Mouse (Mus musculus) lung, postnatal 36 days (tissue): ENCODE measurements at regions not wholly inside any gene's neighbourhood (a gene's known extent, or its start where the extent isn't known, plus 50 kb on each side); places are given as distances from the start of the nearest gene placed in this dataset.
A peak's percentile ranks its signal among the peaks of the same experiment; 100 is the strongest.

Experiments
- DNase-seq: peaks from one replicate; pipeline ENCODE4 v3.0.0; 2022; ENCODE audit warnings: mixed read lengths

GRCm38 (mm10) chr3:52498506-52499228, 230.5 kb downstream of the Foxo1 start:
- no peak for DNase-seq

DNA sequence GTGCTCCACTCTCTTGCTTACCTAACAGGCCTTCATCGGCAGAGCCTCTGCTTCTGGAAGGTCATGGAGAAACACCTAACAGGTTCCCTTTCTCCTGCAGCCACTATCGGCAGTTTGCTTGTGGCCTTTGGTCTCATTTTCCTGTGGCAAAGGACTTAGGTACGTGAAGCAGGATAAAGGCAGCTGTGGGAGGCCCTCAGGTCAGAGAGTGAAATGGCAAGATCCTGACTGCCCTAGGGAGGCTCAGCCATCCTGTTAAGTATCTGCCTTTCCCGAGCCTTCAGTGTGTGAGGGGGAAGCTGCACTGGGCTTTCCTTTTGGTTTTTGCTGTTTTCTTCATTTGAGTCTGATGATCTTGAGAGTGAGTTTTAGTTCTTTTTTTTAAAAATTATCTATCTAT, 228.8 kb downstream of the Foxo1 start:
- no peak for DNase-seq

GRCm38 (mm10) chr3:52495401-52495800, 227.3 kb downstream of the Foxo1 start:
- no peak for DNase-seq

GRCm38 (mm10) chr3:52494924-52495323, 226.8 kb downstream of the Foxo1 start:
- no peak for DNase-seq

DNA sequence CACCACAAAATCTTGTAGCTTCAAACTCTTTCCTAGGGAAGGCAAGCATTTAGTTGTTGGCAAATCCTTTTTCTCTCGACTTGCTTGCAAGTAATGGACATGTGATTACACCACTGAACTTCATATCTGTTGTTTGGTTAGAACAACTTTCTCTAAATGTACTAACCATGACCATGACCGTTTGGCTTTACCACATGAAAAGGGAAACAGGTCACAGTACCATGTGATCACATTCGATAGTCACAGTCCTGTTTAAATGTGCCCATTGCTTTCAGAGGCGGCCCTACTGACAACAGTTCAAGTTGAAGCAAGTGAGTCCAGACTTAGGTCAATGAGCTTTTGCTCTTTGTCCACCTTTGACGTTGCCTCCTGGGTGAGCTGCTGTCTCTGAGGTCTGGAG, 211.1 kb downstream of the Foxo1 start:
- no peak for DNase-seq

DNA sequence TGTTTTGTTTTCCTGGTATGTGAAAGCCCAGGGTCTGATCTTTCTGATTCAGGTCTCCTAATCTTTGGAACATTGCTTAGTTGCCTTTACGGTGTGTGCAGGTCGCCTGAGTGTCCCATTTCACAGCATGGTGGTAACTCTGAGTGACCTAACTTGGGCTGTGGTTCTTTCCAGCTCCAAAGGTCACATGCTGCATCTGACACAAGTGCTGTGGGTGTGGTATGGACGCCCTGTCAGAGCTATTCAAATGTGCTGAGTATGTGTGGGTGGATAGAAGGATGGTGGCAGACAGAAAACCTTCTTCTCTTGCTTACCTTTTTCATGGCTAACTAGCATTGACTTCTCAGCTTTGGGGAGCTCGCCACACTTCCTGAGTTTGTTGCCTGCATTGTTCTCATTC, 201.8 kb downstream of the Foxo1 start:
- DNase-seq, result no peak

- no peak for DNase-seq
Observed at GRCm38 (mm10) chr3:52469397-52469796, 201.3 kb downstream of the Foxo1 start.

GRCm38 (mm10) chr3:52468326-52468725, 200.2 kb downstream of the Foxo1 start:
- DNase-seq, result no peak

- no peak for DNase-seq
Observed at GRCm38 (mm10) chr3:52467876-52468275, 199.7 kb downstream of the Foxo1 start.

DNA sequence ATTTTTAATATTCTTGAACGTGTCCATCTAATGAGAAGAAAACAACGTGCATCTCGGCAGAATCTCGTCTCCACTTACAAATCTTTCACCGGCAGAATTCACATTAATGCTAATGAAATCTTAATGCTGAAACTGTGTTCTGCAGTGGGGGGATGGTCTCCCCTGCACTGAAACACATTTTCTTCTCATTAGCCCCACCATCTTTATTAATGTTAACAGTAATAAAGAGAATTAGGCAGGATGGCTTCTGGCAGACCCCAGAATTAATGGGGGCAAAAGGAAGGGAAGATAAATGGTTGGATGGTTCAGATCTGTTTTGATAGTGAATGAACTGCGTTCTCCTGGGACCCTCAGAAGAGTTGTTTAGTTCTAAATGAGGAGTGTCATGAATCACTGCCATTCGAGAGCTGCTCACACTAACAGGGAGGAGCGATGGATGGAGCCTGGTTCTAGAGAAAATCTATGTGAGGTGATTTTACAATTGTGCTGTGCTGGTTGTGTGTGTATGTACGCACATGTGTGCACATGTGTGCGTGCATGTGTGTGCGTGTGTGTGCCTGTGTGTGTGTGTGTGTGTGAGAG, 198.9 kb downstream of the Foxo1 start:
- DNase-seq, result no peak

- DNase-seq, result no peak
Observed at GRCm38 (mm10) chr3:52466571-52466970, 198.4 kb downstream of the Foxo1 start.

GRCm38 (mm10) chr3:52463911-52464310, 195.8 kb downstream of the Foxo1 start:
- no peak for DNase-seq

DNA sequence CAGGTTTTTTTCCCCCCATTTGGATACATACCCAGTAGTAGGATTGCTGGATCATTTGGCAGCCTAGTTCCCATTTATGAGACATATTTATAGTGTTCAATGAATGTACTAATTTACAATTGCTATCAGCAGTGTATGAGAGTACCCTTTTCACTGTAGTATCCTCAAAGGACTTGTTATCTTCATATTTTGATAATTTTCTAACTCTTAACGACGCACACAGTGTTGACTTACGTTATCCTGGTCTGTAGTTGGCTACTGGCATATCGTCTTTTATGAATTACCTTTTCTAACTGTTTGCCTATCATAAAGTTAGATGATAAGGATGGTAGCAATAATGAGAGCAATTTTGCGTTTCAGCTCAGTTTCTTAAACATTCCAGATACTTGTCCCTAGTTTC, 186.8 kb downstream of the Foxo1 start:
- DNase-seq, result no peak

- no peak for DNase-seq
Observed at GRCm38 (mm10) chr3:52453041-52453440, 184.9 kb downstream of the Foxo1 start.

DNA sequence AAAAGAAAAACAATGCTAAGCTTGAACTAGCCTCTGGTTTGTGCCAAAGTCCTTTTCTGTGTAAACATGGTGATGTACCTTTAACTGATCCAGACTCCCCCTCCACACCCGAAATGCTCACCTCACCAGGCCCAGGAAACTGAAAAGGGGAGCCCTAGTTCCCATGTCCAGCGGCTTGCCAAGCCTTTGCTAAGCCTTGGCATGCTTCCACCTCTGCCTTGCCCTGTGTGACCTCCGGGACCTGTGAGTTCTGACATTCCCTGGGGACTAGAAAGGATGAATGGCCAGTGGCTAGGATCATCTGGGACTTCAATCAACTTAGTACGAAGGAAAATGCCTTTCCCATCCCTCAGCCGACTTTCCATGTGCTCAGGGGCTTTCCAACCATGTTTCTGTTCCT, 184.2 kb downstream of the Foxo1 start:
- DNase-seq, result peak; percentile 36

- no peak for DNase-seq
Observed at GRCm38 (mm10) chr3:52446991-52447390, 178.9 kb downstream of the Foxo1 start.

DNA sequence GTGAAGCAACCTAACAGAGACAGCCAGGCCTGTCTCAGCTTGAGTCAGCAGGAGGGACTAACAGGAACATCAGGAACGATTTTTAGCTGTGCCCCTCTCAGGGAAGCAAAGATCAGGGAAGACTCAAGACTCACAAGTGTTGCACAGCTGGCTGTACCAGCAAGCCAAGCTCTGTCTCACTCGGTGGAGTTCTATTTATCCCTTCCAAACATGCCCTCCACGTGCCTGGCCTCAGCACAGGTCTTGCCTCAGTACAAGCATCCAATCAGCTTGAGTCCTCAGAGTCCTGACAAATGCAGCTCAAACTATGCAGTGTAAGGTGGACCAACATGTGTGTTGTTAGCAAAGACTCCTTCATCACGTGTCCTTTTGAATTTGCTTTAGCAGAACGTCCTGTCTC, 178.4 kb downstream of the Foxo1 start:
- DNase-seq, result no peak

DNA sequence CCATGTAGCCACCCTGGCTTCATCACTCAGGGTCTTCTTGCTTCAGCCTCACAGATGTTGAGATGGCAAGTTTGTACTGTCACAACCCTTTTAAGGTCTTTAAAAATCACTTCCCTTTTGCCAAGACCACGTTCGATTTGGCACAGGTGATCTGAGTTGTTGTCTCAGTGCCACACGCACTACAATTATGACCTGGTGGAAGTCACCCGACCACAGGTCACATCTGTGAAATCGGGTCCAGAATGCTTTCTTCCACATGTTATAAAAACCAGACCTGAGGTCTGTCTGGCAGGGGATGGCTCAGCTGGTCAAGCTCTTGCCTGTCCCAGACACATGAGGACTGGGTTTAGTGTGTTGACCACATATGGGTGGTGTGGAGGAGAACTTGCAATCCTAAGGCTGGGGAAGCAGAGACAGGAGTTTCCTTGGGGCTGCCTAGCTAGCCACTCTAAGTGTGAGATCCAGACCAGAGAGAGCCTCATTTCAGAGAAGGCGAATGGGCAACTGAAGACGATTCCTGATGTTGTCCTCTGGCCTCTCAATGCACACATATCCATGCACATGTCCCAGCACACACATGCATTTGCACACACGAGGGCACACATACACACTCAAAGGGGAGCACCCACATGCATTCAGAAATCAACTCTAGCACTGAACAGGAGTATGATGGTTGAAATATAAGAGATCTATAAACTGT, 176.4 kb downstream of the Foxo1 start:
- no peak for DNase-seq

- DNase-seq, result peak; percentile 56
Observed at GRCm38 (mm10) chr3:52443856-52444255, 175.7 kb downstream of the Foxo1 start.

DNA sequence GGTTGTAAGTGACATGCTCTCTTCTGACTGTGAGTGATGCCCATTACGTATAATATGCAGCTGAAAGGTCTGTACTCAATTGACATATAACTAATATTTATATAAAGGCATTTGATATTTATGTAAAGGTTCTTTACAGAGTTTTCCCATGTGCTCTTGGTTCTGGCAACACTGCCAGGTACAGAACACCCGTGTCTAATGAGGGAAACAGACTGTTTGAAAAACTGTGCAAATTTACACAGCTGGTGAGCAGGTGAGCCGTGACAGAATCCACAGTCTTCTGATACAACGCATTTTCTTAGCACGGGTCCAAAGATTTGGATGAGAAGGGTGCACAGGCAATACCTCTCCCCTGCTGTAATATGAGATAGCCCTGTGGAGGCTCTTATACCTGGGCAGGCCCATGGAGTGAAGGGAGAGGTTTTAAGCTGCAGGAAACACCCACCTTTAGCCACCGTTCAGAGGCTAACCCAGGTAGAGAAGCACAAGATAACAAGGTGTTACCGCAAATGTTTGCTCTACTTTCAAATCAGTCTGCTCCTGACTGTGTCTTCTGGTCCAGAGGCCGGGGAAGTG, 161.0 kb downstream of the Foxo1 start:
- DNase-seq, result no peak

DNA sequence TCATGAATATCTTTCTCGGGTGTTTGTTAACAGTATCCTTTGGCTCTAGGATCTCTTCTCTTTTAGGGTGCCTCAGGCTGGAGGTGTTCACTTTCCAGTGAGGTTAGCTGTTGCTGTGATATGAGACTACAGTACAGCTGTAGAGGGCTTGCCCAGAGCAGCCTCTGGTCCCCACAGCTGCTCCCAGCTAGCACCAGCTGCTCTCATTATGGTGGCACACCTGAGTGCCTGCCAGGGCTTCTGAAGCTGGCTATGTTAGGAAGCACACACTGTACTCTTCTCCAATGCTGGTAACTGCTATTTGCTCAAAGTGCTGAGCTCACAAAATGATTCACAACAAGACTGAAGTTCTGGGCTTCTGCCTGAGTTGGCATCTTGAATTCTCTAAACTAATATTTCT, 154.7 kb downstream of the Foxo1 start:
- no peak for DNase-seq

DNA sequence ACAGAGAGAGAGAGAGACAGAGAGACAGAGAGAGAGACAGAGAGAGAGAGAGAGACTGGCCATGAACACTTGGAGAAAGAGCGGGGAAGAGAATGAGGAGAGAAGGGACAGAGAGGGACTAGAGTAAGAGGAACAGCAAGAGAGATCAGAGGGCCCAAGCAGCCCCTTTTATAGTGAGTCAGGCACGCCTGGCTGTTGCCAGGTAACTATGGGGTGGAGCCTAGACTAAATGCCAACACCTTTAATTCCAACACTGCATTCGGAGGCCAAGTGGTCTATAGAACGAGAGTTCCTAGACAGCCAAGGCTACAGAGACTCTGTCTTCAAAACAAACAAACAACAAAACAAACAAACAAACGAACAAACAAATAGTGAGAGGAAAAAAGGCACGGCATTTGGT, 148.1 kb downstream of the Foxo1 start:
- no peak for DNase-seq

DNA sequence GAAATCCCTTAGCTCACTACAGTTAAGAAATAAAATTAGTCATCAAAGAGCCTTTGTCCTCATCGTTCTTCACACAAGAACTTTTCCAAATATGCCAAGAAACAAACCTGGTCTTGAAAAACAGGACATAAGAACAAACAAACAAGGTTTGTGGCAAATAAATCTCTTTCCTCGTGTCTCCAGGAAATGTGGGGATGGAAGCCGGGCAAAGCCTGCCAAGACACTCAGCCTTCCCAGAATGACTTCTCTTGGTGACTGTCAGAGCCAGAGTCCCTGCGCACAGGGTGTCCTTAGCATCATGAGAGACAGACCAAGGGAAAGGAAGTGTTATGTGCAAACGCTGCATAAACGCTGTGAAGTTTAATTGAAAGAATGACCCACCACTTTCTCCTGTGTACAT, 147.2 kb downstream of the Foxo1 start:
- peak; percentile 18 for DNase-seq

GRCm38 (mm10) chr3:52414017-52414416, 145.9 kb downstream of the Foxo1 start:
- peak; percentile 27 for DNase-seq
